Mouse (Mus musculus) forebrain, embryonic 15.5 days (tissue): Measurements from ENCODE around the gene Apom. TPM values are rescaled to one million over a fixed set of nuclear protein-coding genes. Genes with fewer than 3 reads are reported as not detected.

Experiments
- ATAC-seq: fragments of 200-750 bp; cut with Nextera tagmentation; replicated peaks from 2 replicates; pipeline ENCODE4 v1.8.0; 2017; ENCODE audit warnings: mild to moderate bottlenecking, moderate TSS enrichment, moderate library complexity
- H3K27ac ChIP-seq: fragments of 300-500 bp; sonication (generic); replicated peaks from 2 replicates; pipeline ENCODE4 v1.5.1; 2015; ENCODE audit warnings: mild to moderate bottlenecking, inconsistent platforms
- H3K27me3 ChIP-seq: fragments of 300-500 bp; sonication (generic); 2 replicates; pipeline ENCODE4 v1.6.1; 2015; ENCODE audit warnings: inconsistent platforms
- H3K36me3 ChIP-seq: fragments of 300-500 bp; sonication (generic); 2 replicates; pipeline ENCODE4 v1.6.1; 2015; ENCODE audit warnings: mild to moderate bottlenecking, inconsistent platforms
- H3K4me1 ChIP-seq: fragments of 300-500 bp; sonication (generic); 2 replicates; pipeline ENCODE4 v1.6.1; 2015; ENCODE audit warnings: inconsistent platforms
- H3K4me2 ChIP-seq: fragments of 300-500 bp; sonication (generic); replicated peaks from 2 replicates; pipeline ENCODE4 v1.6.1; 2015; ENCODE audit warnings: mild to moderate bottlenecking, inconsistent platforms
- H3K4me3 ChIP-seq: fragments of 300-500 bp; sonication (generic); 2 replicates; pipeline ENCODE4 v1.5.1; 2015; ENCODE audit warnings: mild to moderate bottlenecking, inconsistent platforms
- H3K9ac ChIP-seq: fragments of 300-500 bp; sonication (generic); replicated peaks from 2 replicates; pipeline ENCODE4 v1.6.1; 2015; ENCODE audit warnings: mild to moderate bottlenecking, inconsistent platforms
- H3K9me3 ChIP-seq: fragments of 300-500 bp; sonication (generic); 2 replicates; pipeline ENCODE4 v1.6.1; 2016; ENCODE audit warnings: inconsistent platforms
- WGBS: fragments of 180-500 bp; shearing (Covaris S2); methylation state at CpG from one replicate; pipeline ENCODE4 v1.1.7; 2015; ENCODE audit warnings: mixed read lengths; 5-methylcytosine and 5-hydroxymethylcytosine counted together
- polyA plus RNA-seq: library from polyadenylated mRNA; unstranded; fragments of >200 nt; fragmentation: Nextera tagmentation; extraction: Ambion mirVana; gene quantifications from 2 replicates; pipeline ENCODE4 v1.2.1, GENCODE M21; 2015

The Apom gene
- polyA plus RNA-seq, 1 experiment from 2014 or later, result 0.28 TPM

DNA sequence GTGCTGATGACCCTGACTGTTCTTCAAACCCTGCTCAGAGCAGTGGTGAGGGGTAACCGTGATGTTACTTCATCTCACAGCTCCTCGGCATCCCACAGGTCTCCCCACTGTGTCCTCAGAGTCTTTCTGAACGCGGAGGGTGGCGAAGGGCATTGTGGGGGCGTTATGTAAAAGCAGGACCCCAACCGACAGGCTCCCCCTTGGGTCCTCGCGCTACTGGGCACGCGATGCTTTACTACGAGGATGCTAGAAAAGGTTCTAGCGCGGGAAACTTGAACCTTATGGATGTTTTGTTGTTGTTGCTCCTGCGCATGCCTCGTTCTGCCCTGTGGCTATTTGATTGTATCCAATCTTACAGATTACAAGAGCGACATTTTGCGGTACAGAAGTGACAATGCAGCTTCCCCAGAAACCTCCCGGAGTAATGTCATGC is 10.0 kb downstream of the Apom start, which contains the start of gene Csnk2b:
Gene Csnk2b (minus strand): TSS at position 183 of the 433 bp plus-strand sequence.
- H3K9me3 ChIP-seq, result no peaks in the 10 kb centered on the region
- H3K4me1 ChIP-seq, result peaks cover 40% of the 10 kb centered on the region
- peak within 1 kb of the TSS; percentile 94 for H3K4me3 ChIP-seq
- H3K27me3 ChIP-seq, result no peaks in the 10 kb centered on the region
- H3K9ac ChIP-seq, result peak within 1 kb of the TSS; percentile 98
- H3K36me3 ChIP-seq, result peaks cover 32% of the 10 kb centered on the region
- under 1% methylated on average over 19 of the region's 19 CpGs for WGBS
- peak within 1 kb of the TSS; percentile 94 for H3K27ac ChIP-seq
- peak; percentile 24; the same call in 1 of the 2 replicates for ATAC-seq
- H3K4me2 ChIP-seq, result peak within 1 kb of the TSS; percentile 93

DNA sequence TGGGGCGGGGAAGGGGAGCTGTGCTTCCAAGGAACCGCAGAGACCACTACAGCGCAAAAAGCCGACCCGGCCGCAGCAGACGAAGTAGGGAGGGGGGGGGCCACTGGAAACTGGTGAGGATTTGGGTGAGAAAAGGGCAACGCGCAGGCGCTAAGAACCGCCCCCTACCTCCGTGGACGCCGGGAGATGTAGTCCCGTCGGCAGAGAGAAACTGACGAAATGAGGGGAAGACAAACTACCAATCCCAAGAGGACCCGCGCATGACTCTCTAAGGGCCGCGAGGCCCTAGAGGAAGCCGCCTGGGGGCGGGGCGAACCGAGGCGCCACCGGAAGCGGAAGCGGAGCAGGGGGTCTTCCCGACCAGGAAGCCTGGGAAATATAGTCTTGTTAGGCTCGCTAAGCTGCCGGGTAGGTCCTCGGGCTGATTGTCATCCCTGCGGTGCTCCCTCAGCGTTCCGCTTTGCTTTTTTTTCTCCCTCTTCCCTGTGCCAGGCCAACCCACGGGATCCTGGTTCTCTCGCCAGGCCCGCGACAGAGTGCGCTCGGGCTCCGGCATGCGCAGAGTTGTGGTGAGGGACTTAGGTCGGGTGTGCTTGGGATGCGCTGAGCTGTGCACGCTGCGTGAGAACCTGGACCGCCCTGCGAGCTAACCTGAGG is 10.6 kb downstream of the Apom start, which contains the start of gene Gpank1:
Gene Gpank1 (plus strand): TSS at position 313 of the 657 bp plus-strand sequence.
- Histone ChIP-seq H3K9me3 (no peaks in the 10 kb centered on the region), H3K4me2 (peak within 1 kb of the TSS; percentile 93), H3K4me3 (peak within 1 kb of the TSS; percentile 94), H3K36me3 (peaks cover 36% of the 10 kb centered on the region), H3K27me3 (no peaks in the 10 kb centered on the region), H3K27ac (peak within 1 kb of the TSS; percentile 94), H3K9ac (peak within 1 kb of the TSS; percentile 98), H3K4me1 (peaks cover 34% of the 10 kb centered on the region)
- peak; percentile 96 for ATAC-seq
- WGBS, result under 1% methylated on average over 50 of the region's 50 CpGs

GRCm38 (mm10) chr17:35120745-35121142 is 11.1 kb downstream of the Apom start:
- H3K4me1 ChIP-seq, result peaks cover 30% of the 10 kb centered on the region
- peak overlapping the region; percentile 93 for H3K4me2 ChIP-seq
- peak overlapping the region; percentile 94 for H3K4me3 ChIP-seq
- no peak for ATAC-seq
- peaks cover 42% of the 10 kb centered on the region for H3K36me3 ChIP-seq
- under 1% methylated on average over 33 of the region's 33 CpGs for WGBS
- peak overlapping the region; percentile 98 for H3K9ac ChIP-seq
- peak overlapping the region; percentile 74 for H3K27ac ChIP-seq
- H3K27me3 ChIP-seq, result no peaks in the 10 kb centered on the region
- no peaks in the 10 kb centered on the region for H3K9me3 ChIP-seq

- peaks cover 8% of the 10 kb centered on the region for H3K4me1 ChIP-seq
- no peak within 1 kb of the TSS for H3K4me2 ChIP-seq
- no peak within 1 kb of the TSS for H3K27ac ChIP-seq
- H3K36me3 ChIP-seq, result peaks cover 46% of the 10 kb centered on the region
- 81% methylated on average over 8 of the region's 8 CpGs for WGBS
- no peaks in the 10 kb centered on the region for H3K9me3 ChIP-seq
- no peak within 1 kb of the TSS for H3K4me3 ChIP-seq
- H3K27me3 ChIP-seq, result no peaks in the 10 kb centered on the region
- no peak for ATAC-seq
- H3K9ac ChIP-seq, result no peak within 1 kb of the TSS
Measured at GRCm38 (mm10) chr17:35115046-35116019, 16.5 kb downstream of the Apom start, which contains the start of gene Ly6g5b. Ly6g5b (minus strand) TSS chr17:35115428.

DNA sequence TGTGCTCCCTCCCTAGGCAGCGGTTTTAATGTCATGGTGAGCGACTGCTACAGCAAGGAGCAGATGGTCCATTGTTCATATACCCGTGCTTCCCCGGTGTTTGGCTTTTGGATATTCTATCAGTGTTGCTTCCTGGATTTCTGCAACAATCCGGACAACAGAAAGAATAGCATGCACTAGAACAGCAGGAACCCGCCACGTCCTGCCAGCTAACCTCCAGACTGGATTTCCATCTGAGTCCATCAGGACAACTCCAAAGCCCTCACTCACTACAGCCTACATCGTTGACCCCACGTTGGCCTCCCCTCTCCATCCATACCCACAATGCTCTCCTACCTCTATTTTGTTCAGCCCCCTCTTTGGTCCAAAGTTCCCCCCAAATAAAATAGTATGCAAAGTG is 20.1 kb downstream of the Apom start:
- no peak overlapping the region for H3K9ac ChIP-seq
- no peaks in the 10 kb centered on the region for H3K9me3 ChIP-seq
- H3K4me1 ChIP-seq, result no peaks in the 10 kb centered on the region
- H3K27ac ChIP-seq, result no peak overlapping the region
- no peak for ATAC-seq
- H3K36me3 ChIP-seq, result peaks cover 28% of the 10 kb centered on the region
- WGBS, result 74% methylated on average over 9 of the region's 9 CpGs
- no peak overlapping the region for H3K4me2 ChIP-seq
- no peak overlapping the region for H3K4me3 ChIP-seq
- H3K27me3 ChIP-seq, result no peaks in the 10 kb centered on the region

DNA sequence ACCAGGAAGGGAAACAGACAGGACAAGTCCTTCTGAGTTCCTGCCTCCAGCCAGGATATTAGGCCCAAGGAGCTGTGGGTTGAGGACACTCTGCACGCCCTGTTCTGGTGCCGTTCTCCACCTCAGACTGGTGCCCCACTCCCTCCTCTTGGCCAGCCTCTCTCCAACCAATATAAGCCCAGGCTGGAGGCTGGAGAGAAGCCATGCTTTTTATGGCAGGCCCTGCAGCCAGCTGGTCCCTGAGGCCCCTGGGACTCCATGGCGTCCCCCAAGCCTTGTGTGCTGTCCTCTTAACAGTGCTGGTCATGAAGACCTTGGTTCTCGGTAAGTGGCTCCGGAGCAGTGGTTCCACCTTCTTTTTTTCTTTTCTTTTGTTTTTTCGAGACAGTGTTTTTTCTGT is 23.8 kb downstream of the Apom start, which contains the start of gene Ly6g5c:
Gene Ly6g5c (plus strand): TSS at position 183 of the 400 bp plus-strand sequence.
- no peak within 1 kb of the TSS for H3K9ac ChIP-seq
- no peak for ATAC-seq
- no peak within 1 kb of the TSS for H3K4me2 ChIP-seq
- H3K4me3 ChIP-seq, result no peak within 1 kb of the TSS
- H3K27me3 ChIP-seq, result no peaks in the 10 kb centered on the region
- 87% methylated on average over 6 of the region's 6 CpGs for WGBS
- H3K36me3 ChIP-seq, result peaks cover 5% of the 10 kb centered on the region
- no peaks in the 10 kb centered on the region for H3K9me3 ChIP-seq
- H3K27ac ChIP-seq, result no peak within 1 kb of the TSS
- peaks cover 6% of the 10 kb centered on the region for H3K4me1 ChIP-seq

DNA sequence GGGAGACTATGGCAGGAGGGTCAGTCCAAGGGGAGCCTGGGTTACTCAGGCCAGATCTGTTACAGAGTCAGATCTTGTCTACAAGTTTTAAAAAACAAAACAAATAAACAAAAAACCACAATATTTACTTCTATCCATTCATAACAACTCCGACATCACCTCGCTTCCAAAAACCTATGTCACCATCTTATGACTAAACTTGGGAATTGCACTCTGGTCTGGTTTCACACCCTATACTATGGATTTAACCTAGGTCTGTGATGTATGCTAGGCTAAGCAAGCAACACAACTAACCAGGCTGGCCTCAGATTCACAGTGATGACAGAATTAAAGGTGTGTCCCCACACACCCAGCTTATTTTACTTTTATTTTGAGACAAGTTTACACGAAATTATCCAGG is 25.3 kb downstream of the Apom start:
- 59% methylated on average over 3 of the region's 3 CpGs for WGBS
- Histone ChIP-seq H3K9ac (no peak overlapping the region), H3K4me2 (peak overlapping the region; percentile 31; the same call in 1 of the 2 replicates), H3K27ac (no peak overlapping the region; the same call in 1 of the 2 replicates), H3K36me3 (peaks cover 20% of the 10 kb centered on the region), H3K4me3 (no peak overlapping the region), H3K9me3 (no peaks in the 10 kb centered on the region), H3K27me3 (no peaks in the 10 kb centered on the region), H3K4me1 (peaks cover 6% of the 10 kb centered on the region)
- no peak for ATAC-seq

GRCm38 (mm10) chr17:35105740-35106389 is 26.0 kb downstream of the Apom start:
- Histone ChIP-seq H3K9me3 (no peaks in the 10 kb centered on the region), H3K4me1 (peaks cover 6% of the 10 kb centered on the region), H3K27ac (no peak overlapping the region; the same call in 1 of the 2 replicates), H3K4me2 (peak overlapping the region; percentile 31), H3K36me3 (peaks cover 27% of the 10 kb centered on the region), H3K27me3 (no peaks in the 10 kb centered on the region), H3K4me3 (no peak overlapping the region), H3K9ac (no peak overlapping the region; the same call in 1 of the 2 replicates)
- 21% methylated on average over 13 of the region's 13 CpGs for WGBS
- ATAC-seq, result peak; percentile 51

- H3K9ac ChIP-seq, result no peak overlapping the region
- H3K27ac ChIP-seq, result no peak overlapping the region
- H3K4me3 ChIP-seq, result no peak overlapping the region
- peaks cover 38% of the 10 kb centered on the region for H3K36me3 ChIP-seq
- H3K27me3 ChIP-seq, result no peaks in the 10 kb centered on the region
- H3K4me2 ChIP-seq, result no peak overlapping the region
- H3K4me1 ChIP-seq, result peaks cover 6% of the 10 kb centered on the region
- H3K9me3 ChIP-seq, result no peaks in the 10 kb centered on the region
- ATAC-seq, result no peak
- 70% methylated on average over 6 of the region's 6 CpGs for WGBS
Measured at GRCm38 (mm10) chr17:35104754-35105153, 27.1 kb downstream of the Apom start.

DNA sequence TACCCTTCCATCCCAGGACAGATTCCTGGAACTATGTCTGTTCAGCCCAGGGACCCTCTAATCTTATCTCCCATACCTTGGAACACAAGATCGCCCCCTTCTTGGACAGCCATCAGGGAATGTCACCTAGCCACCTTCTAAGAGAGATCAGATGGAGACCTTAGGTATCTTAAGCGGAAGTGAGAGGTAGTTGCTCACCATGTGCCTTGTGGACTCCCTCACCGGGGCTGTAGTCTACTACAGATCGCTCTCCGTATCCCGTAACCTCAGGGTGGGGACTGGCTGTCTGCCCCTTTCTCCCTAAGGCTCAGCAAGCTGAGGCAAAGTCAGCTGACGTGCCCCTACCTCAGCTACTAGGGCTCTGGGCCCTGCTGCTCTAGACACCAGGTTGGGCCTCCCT is 27.8 kb downstream of the Apom start:
- H3K4me3 ChIP-seq, result no peak overlapping the region
- 96% methylated on average over 7 of the region's 7 CpGs for WGBS

DNA sequence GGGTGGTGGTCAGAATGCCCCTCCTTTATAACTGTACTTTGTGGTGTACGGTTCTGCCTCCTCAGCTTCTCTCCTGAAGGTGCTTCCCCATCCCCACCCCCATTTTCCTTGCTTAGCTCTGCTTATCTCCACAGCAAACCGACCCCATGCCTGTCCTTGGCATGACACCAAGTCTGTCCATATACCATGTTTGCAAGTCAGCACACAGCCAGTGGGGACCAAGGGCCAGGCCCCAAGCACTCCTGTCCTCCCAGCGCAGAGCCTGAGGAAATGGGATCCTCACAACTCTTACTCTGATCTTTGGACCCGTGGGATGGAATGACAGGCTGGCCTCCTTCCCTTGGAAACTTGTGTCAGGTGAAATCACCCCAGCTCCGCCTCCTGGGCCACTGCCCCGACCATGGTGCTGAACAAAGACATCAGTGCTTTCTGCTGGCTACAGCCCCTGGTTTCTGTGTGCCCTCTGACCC is 28.6 kb downstream of the Apom start:
- Histone ChIP-seq H3K4me2 (no peak overlapping the region), H3K27ac (no peak overlapping the region), H3K4me1 (peaks cover 6% of the 10 kb centered on the region), H3K9ac (no peak overlapping the region), H3K9me3 (no peaks in the 10 kb centered on the region), H3K4me3 (no peak overlapping the region), H3K27me3 (no peaks in the 10 kb centered on the region), H3K36me3 (peaks cover 51% of the 10 kb centered on the region)
- no peak for ATAC-seq
- WGBS, result 75% methylated on average over 6 of the region's 6 CpGs

More for the DNA sequence above, 27.8 kb downstream of the Apom start:
- Histone ChIP-seq H3K27me3 (no peaks in the 10 kb centered on the region), H3K27ac (no peak overlapping the region), H3K9me3 (no peaks in the 10 kb centered on the region), H3K36me3 (peaks cover 45% of the 10 kb centered on the region), H3K4me2 (no peak overlapping the region), H3K9ac (no peak overlapping the region), H3K4me1 (peaks cover 6% of the 10 kb centered on the region)
- no peak for ATAC-seq
